Mouse (Mus musculus): Measurements from ENCODE around the gene Lyrm4. TPM values are rescaled to one million over a fixed set of nuclear protein-coding genes. Genes with fewer than 3 reads are reported as not detected.

The Lyrm4 gene
- polyA plus RNA-seq, 1 experiment from 2014 or later: 22.7 TPM

GRCm38 (mm10) chr13:36019309-36020274, 97.7 kb downstream of the Lyrm4 start:
- Histone ChIP-seq H3K9me3 (ENCODE audit: control insufficient read depth, low read length) (no peaks in the 10 kb centered on the region), H3K27ac (ENCODE audit: low read depth, low read length) (0 out of 2 replicates have a peak overlapping the region, but pooled peaks have one; percentile 0), H3K9ac (ENCODE audit: low read depth, low read length) (no peak overlapping the region), H3K4me3 (ENCODE audit: low read depth, low read length) (no peak overlapping the region), H3K27me3 (ENCODE audit: control insufficient read depth, insufficient read depth, low read length) (no peaks in the 10 kb centered on the region), H3K4me2 (replicated peaks; ENCODE audit: low read depth, low read length) (no peak overlapping the region), H3K36me3 (ENCODE audit: control insufficient read depth, insufficient read depth, low read length) (no peaks in the 10 kb centered on the region), H3K4me1 (replicated peaks; ENCODE audit: control insufficient read depth, insufficient read depth, low read length) (no peaks in the 10 kb centered on the region)
- peak; percentile 88 for DNase-seq (ENCODE audit: low spot score)
- 58% methylated on average over 10 of the region's 10 CpGs for WGBS
- ATAC-seq (ENCODE audit: low FRiP score): peak; percentile 82

- no peak overlapping the region for H3K27ac ChIP-seq (ENCODE audit: low read depth, low read length)
- DNase-seq (ENCODE audit: low spot score) (no peak), ATAC-seq (ENCODE audit: low FRiP score) (no peak)
- H3K27me3 ChIP-seq (ENCODE audit: control insufficient read depth, insufficient read depth, low read length): no peaks in the 10 kb centered on the region
- no peak overlapping the region for H3K9ac ChIP-seq (ENCODE audit: low read depth, low read length)
- no peak overlapping the region for H3K4me3 ChIP-seq (ENCODE audit: low read depth, low read length)
- H3K4me1 ChIP-seq (replicated peaks; ENCODE audit: control insufficient read depth, insufficient read depth, low read length): no peaks in the 10 kb centered on the region
- H3K9me3 ChIP-seq (ENCODE audit: control insufficient read depth, low read length): no peaks in the 10 kb centered on the region
- H3K4me2 ChIP-seq (replicated peaks; ENCODE audit: low read depth, low read length): no peak overlapping the region
- no peaks in the 10 kb centered on the region for H3K36me3 ChIP-seq (ENCODE audit: control insufficient read depth, insufficient read depth, low read length)
- WGBS: 83% methylated on average over 2 of the region's 2 CpGs
Measured at GRCm38 (mm10) chr13:36018017-36018416, 99.3 kb downstream of the Lyrm4 start.

- H3K36me3 ChIP-seq (ENCODE audit: control insufficient read depth, insufficient read depth, low read length): no peaks in the 10 kb centered on the region
- no peak overlapping the region for H3K4me2 ChIP-seq (replicated peaks; ENCODE audit: low read depth, low read length)
- DNase-seq (ENCODE audit: low spot score): no peak
- H3K27ac ChIP-seq (ENCODE audit: low read depth, low read length): no peak overlapping the region
- H3K27me3 ChIP-seq (ENCODE audit: control insufficient read depth, insufficient read depth, low read length): no peaks in the 10 kb centered on the region
- 82% methylated on average over 3 of the region's 3 CpGs for WGBS
- no peak overlapping the region for H3K4me3 ChIP-seq (ENCODE audit: low read depth, low read length)
- ATAC-seq (ENCODE audit: low FRiP score): no peak
- no peaks in the 10 kb centered on the region for H3K9me3 ChIP-seq (ENCODE audit: control insufficient read depth, low read length)
- no peak overlapping the region for H3K9ac ChIP-seq (ENCODE audit: low read depth, low read length)
- no peaks in the 10 kb centered on the region for H3K4me1 ChIP-seq (replicated peaks; ENCODE audit: control insufficient read depth, insufficient read depth, low read length)
Measured at GRCm38 (mm10) chr13:36015636-36016035, 101.7 kb downstream of the Lyrm4 start.

GRCm38 (mm10) chr13:36009981-36010380, 107.3 kb downstream of the Lyrm4 start:
- Histone ChIP-seq H3K27ac (ENCODE audit: low read depth, low read length) (no peak overlapping the region), H3K4me3 (ENCODE audit: low read depth, low read length) (no peak overlapping the region), H3K4me1 (replicated peaks; ENCODE audit: control insufficient read depth, insufficient read depth, low read length) (no peaks in the 10 kb centered on the region), H3K9ac (ENCODE audit: low read depth, low read length) (no peak overlapping the region), H3K36me3 (ENCODE audit: control insufficient read depth, insufficient read depth, low read length) (no peaks in the 10 kb centered on the region), H3K9me3 (ENCODE audit: control insufficient read depth, low read length) (no peaks in the 10 kb centered on the region), H3K4me2 (replicated peaks; ENCODE audit: low read depth, low read length) (no peak overlapping the region), H3K27me3 (ENCODE audit: control insufficient read depth, insufficient read depth, low read length) (no peaks in the 10 kb centered on the region)
- WGBS: 75% methylated on average over 2 of the region's 2 CpGs
- ATAC-seq (ENCODE audit: low FRiP score): no peak
- DNase-seq (ENCODE audit: low spot score): no peak

- H3K36me3 ChIP-seq (ENCODE audit: control insufficient read depth, insufficient read depth, low read length): no peaks in the 10 kb centered on the region
- H3K9ac ChIP-seq (ENCODE audit: low read depth, low read length): no peak overlapping the region
- H3K27me3 ChIP-seq (ENCODE audit: control insufficient read depth, insufficient read depth, low read length): no peaks in the 10 kb centered on the region
- H3K4me3 ChIP-seq (ENCODE audit: low read depth, low read length): no peak overlapping the region
- no peak for DNase-seq (ENCODE audit: low spot score)
- H3K9me3 ChIP-seq (ENCODE audit: control insufficient read depth, low read length): no peaks in the 10 kb centered on the region
- H3K4me2 ChIP-seq (replicated peaks; ENCODE audit: low read depth, low read length): no peak overlapping the region
- no peaks in the 10 kb centered on the region for H3K4me1 ChIP-seq (replicated peaks; ENCODE audit: control insufficient read depth, insufficient read depth, low read length)
- no peak for ATAC-seq (ENCODE audit: low FRiP score)
- 90% methylated on average over 1 of the region's 1 CpGs for WGBS
- no peak overlapping the region for H3K27ac ChIP-seq (ENCODE audit: low read depth, low read length)
Measured at GRCm38 (mm10) chr13:36000798-36001197, 116.5 kb downstream of the Lyrm4 start.

GRCm38 (mm10) chr13:35997606-35998005, 119.7 kb downstream of the Lyrm4 start:
- Histone ChIP-seq H3K9me3 (ENCODE audit: control insufficient read depth, low read length) (no peaks in the 10 kb centered on the region), H3K36me3 (ENCODE audit: control insufficient read depth, insufficient read depth, low read length) (no peaks in the 10 kb centered on the region), H3K27ac (ENCODE audit: low read depth, low read length) (no peak overlapping the region), H3K27me3 (ENCODE audit: control insufficient read depth, insufficient read depth, low read length) (no peaks in the 10 kb centered on the region), H3K4me1 (replicated peaks; ENCODE audit: control insufficient read depth, insufficient read depth, low read length) (no peaks in the 10 kb centered on the region), H3K4me3 (ENCODE audit: low read depth, low read length) (no peak overlapping the region), H3K9ac (ENCODE audit: low read depth, low read length) (no peak overlapping the region), H3K4me2 (replicated peaks; ENCODE audit: low read depth, low read length) (no peak overlapping the region)
- ATAC-seq (ENCODE audit: low FRiP score): no peak
- 88% methylated on average over 4 of the region's 4 CpGs for WGBS
- no peak for DNase-seq (ENCODE audit: low spot score)

GRCm38 (mm10) chr13:35995696-35996426, 121.5 kb downstream of the Lyrm4 start:
- WGBS: 62% methylated on average over 2 of the region's 2 CpGs
- Histone ChIP-seq H3K27ac (ENCODE audit: low read depth, low read length) (no peak overlapping the region), H3K9me3 (ENCODE audit: control insufficient read depth, low read length) (no peaks in the 10 kb centered on the region), H3K4me3 (ENCODE audit: low read depth, low read length) (no peak overlapping the region), H3K4me2 (replicated peaks; ENCODE audit: low read depth, low read length) (no peak overlapping the region), H3K27me3 (ENCODE audit: control insufficient read depth, insufficient read depth, low read length) (no peaks in the 10 kb centered on the region), H3K4me1 (replicated peaks; ENCODE audit: control insufficient read depth, insufficient read depth, low read length) (no peaks in the 10 kb centered on the region), H3K9ac (ENCODE audit: low read depth, low read length) (no peak overlapping the region), H3K36me3 (ENCODE audit: control insufficient read depth, insufficient read depth, low read length) (no peaks in the 10 kb centered on the region)
- no peak for ATAC-seq (ENCODE audit: low FRiP score)
- no peak for DNase-seq (ENCODE audit: low spot score)

GRCm38 (mm10) chr13:35995231-35995630, 122.1 kb downstream of the Lyrm4 start:
- 60% methylated on average over 3 of the region's 3 CpGs for WGBS
- no peak overlapping the region for H3K4me2 ChIP-seq (replicated peaks; ENCODE audit: low read depth, low read length)
- ATAC-seq (ENCODE audit: low FRiP score): no peak
- no peaks in the 10 kb centered on the region for H3K36me3 ChIP-seq (ENCODE audit: control insufficient read depth, insufficient read depth, low read length)
- H3K9ac ChIP-seq (ENCODE audit: low read depth, low read length): no peak overlapping the region
- no peaks in the 10 kb centered on the region for H3K27me3 ChIP-seq (ENCODE audit: control insufficient read depth, insufficient read depth, low read length)
- H3K27ac ChIP-seq (ENCODE audit: low read depth, low read length): no peak overlapping the region
- no peaks in the 10 kb centered on the region for H3K9me3 ChIP-seq (ENCODE audit: control insufficient read depth, low read length)
- H3K4me1 ChIP-seq (replicated peaks; ENCODE audit: control insufficient read depth, insufficient read depth, low read length): no peaks in the 10 kb centered on the region
- no peak overlapping the region for H3K4me3 ChIP-seq (ENCODE audit: low read depth, low read length)
- DNase-seq (ENCODE audit: low spot score): no peak
